Mouse (Mus musculus) embryo, embryonic 11 days (tissue): ENCODE data around the gene Tap1.

Source experiments
- DNase-seq: peaks from one replicate; pipeline ENCODE4 v3.0.0-alpha.2; 2015

Tap1 gene

DNA sequence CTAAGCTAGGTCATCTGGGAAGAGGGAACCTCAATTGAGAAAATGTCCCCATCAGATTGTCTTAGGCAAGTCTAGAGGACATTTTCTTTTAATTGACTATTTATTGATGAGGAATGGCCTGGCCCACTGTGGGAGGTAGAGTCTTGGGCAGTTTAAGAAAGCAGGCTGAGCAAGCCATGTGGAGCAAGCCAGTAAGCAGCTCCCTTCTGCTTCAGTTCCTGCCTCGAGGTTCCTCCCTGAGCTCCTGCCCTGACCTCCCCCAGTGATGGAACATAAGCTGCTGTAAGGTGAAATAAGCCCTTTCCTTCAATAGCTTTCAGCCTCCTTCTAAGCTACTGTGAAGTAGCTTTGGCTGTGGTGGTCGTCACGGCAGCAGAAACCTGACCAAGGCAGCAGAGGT, 50.4 kb downstream of the Tap1 start:
- DNase-seq = no peak

GRCm38 (mm10) chr17:34238706-34239105, 51.4 kb downstream of the Tap1 start, which contains the start of gene H2-Ob:
TSS of gene H2-Ob (plus strand) at chr17:34238903.
- DNase-seq = no peak

GRCm38 (mm10) chr17:34239601-34240041, 52.3 kb downstream of the Tap1 start:
- no peak for DNase-seq

DNA sequence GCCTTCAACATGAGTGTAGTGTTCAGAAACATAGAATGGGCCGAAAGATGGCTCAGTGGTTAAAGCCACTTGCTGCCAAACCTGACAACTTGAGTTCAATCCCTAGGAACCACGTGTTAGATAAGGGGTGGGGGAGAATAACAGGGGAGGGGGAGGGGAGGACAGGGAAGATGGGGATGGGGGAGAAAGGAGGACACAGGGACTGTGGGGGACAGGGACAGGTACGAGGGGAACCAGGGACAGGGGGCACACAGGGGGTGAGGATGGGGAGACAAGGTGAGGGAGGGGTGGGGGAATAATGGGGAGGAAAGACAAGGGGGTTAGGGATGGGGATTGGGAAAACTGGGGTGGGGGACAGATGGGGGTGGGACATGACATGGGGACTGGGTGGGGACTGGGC, 53.0 kb downstream of the Tap1 start:
- DNase-seq = no peak

GRCm38 (mm10) chr17:34240916-34241315, 53.6 kb downstream of the Tap1 start:
- no peak for DNase-seq

GRCm38 (mm10) chr17:34244656-34245055, 57.3 kb downstream of the Tap1 start:
- no peak for DNase-seq
